Mouse (Mus musculus) stomach, postnatal 0 days (tissue): Measurements from ENCODE around the gene Uvrag.

Experiments
- CTCF ChIP-seq: IDR thresholded peaks from 2 replicates; pipeline ENCODE4 v1.5.1; 2016; ENCODE audit warnings: antibody characterized with exemption, low read depth, mild to moderate bottlenecking, moderate library complexity
- EP300 ChIP-seq: optimal IDR thresholded peaks from 2 replicates; pipeline ENCODE3; 2016; ENCODE audit warnings: antibody characterized with exemption

- TF ChIP-seq CTCF (no peak), EP300 (no peak)
These were observed 285.6 kb downstream of the Uvrag start for GRCm38 (mm10) chr7:98855388-98855787.
